Mouse (Mus musculus) stomach, embryonic 14.5 days (tissue): ENCODE results near the gene Abca9. TPM values are rescaled to one million over a fixed set of nuclear protein-coding genes. Genes with fewer than 3 reads are reported as not detected.

Source experiments
- ATAC-seq: fragments of 200-750 bp; cut with Nextera tagmentation; 2 replicates; pipeline ENCODE4 v1.8.0; 2017; ENCODE audit warnings: low read depth, moderate TSS enrichment; ENCODE audit not compliant: insufficient number of reproducible peaks, insufficient read depth, low FRiP score
- H3K27ac ChIP-seq: fragments of 300-500 bp; sonication (generic); 2 replicates; pipeline ENCODE4 v1.5.1; 2014; ENCODE audit warnings: mild to moderate bottlenecking, low read length, moderate library complexity, mixed read lengths
- H3K27me3 ChIP-seq: fragments of 300-500 bp; sonication (generic); 2 replicates; pipeline ENCODE4 v1.6.1; 2014; ENCODE audit warnings: low read length, control low read depth, mixed read lengths; ENCODE audit not compliant: control insufficient read depth, insufficient read depth
- H3K36me3 ChIP-seq: fragments of 300-500 bp; sonication (generic); 2 replicates; pipeline ENCODE4 v1.6.1; 2014; ENCODE audit warnings: mild to moderate bottlenecking, control low read depth, low read length, moderate library complexity, mixed read lengths; ENCODE audit not compliant: control insufficient read depth, insufficient read depth
- H3K4me1 ChIP-seq: fragments of 300-500 bp; sonication (generic); 2 replicates; pipeline ENCODE4 v1.6.1; 2014; ENCODE audit warnings: low read length, control low read depth, mixed read lengths; ENCODE audit not compliant: control insufficient read depth, insufficient read depth
- H3K4me2 ChIP-seq: fragments of 300-500 bp; sonication (generic); replicated peaks from 2 replicates; pipeline ENCODE4 v1.6.1; 2014; ENCODE audit warnings: low read depth, low read length, control low read depth
- H3K4me3 ChIP-seq: fragments of 300-500 bp; sonication (generic); 2 replicates; pipeline ENCODE4 v1.5.1; 2014; ENCODE audit warnings: low read depth, low read length, control low read depth
- H3K9ac ChIP-seq: fragments of 300-500 bp; sonication (generic); replicated peaks from 2 replicates; pipeline ENCODE4 v1.6.1; 2014; ENCODE audit warnings: low read depth, mild to moderate bottlenecking, control low read depth, low read length, moderate library complexity, mixed read lengths
- H3K9me3 ChIP-seq: fragments of 300-500 bp; sonication (generic); 2 replicates; pipeline ENCODE4 v1.6.1; 2016; ENCODE audit warnings: low read depth, low read length, control low read depth; ENCODE audit not compliant: control insufficient read depth
- WGBS: fragments of 180-500 bp; shearing (Covaris S2); extraction: QIAGEN DNeasy Blood & Tissue Kit; methylation state at CpG from one replicate; pipeline ENCODE4 v1.1.7; 2014; 5-methylcytosine and 5-hydroxymethylcytosine counted together
- polyA plus RNA-seq: library from polyadenylated mRNA; unstranded; fragments of >200 nt; fragmentation: Nextera tagmentation; extraction: Ambion mirVana; gene quantifications from 2 replicates; pipeline ENCODE4 v1.2.1, GENCODE M21; 2014

Gene Abca9
- polyA plus RNA-seq, result 1.6 and 2.2 TPM in 2 replicates

GRCm38 (mm10) chr11:110167459-110168251 is at the start of gene Abca9:
Gene Abca9, minus strand, starts transcription at chr11:110168196.
- H3K27me3 ChIP-seq, result no peaks in the 10 kb centered on the region
- H3K27ac ChIP-seq, result 0 out of 2 replicates have a peak within 1 kb of the TSS, but pooled peaks have one; percentile 7
- no peaks in the 10 kb centered on the region for H3K36me3 ChIP-seq
- H3K4me1 ChIP-seq, result no peaks in the 10 kb centered on the region
- ATAC-seq, result no peak
- H3K4me3 ChIP-seq, result no peak within 1 kb of the TSS
- WGBS, result 50% methylated on average over 12 of the region's 12 CpGs
- no peak within 1 kb of the TSS for H3K9ac ChIP-seq
- H3K4me2 ChIP-seq, result no peak within 1 kb of the TSS; the same call in 1 of the 2 replicates
- no peaks in the 10 kb centered on the region for H3K9me3 ChIP-seq

- H3K27me3 ChIP-seq, result no peaks in the 10 kb centered on the region
- H3K4me3 ChIP-seq, result no peak overlapping the region
- H3K4me2 ChIP-seq, result no peak overlapping the region
- H3K9me3 ChIP-seq, result no peaks in the 10 kb centered on the region
- H3K36me3 ChIP-seq, result no peaks in the 10 kb centered on the region
- no peaks in the 10 kb centered on the region for H3K4me1 ChIP-seq
- H3K9ac ChIP-seq, result no peak overlapping the region
- ATAC-seq, result no peak
- H3K27ac ChIP-seq, result no peak overlapping the region
Measured at GRCm38 (mm10) chr11:110217118-110217517, 49.1 kb upstream of the Abca9 start.

GRCm38 (mm10) chr11:110203930-110204329 is 35.9 kb upstream of the Abca9 start:
- no peak overlapping the region for H3K27ac ChIP-seq
- no peaks in the 10 kb centered on the region for H3K9me3 ChIP-seq
- H3K4me3 ChIP-seq, result no peak overlapping the region
- H3K27me3 ChIP-seq, result no peaks in the 10 kb centered on the region
- no peak overlapping the region for H3K9ac ChIP-seq
- WGBS, result 82% methylated on average over 5 of the region's 5 CpGs
- no peaks in the 10 kb centered on the region for H3K4me1 ChIP-seq
- no peak overlapping the region for H3K4me2 ChIP-seq
- H3K36me3 ChIP-seq, result no peaks in the 10 kb centered on the region
- no peak for ATAC-seq

GRCm38 (mm10) chr11:110198882-110199281 is 30.9 kb upstream of the Abca9 start:
- no peak for ATAC-seq
- 80% methylated on average over 3 of the region's 3 CpGs for WGBS
- Histone ChIP-seq H3K4me1 (no peaks in the 10 kb centered on the region), H3K4me3 (no peak overlapping the region), H3K36me3 (no peaks in the 10 kb centered on the region), H3K9me3 (no peaks in the 10 kb centered on the region), H3K9ac (no peak overlapping the region), H3K27ac (no peak overlapping the region), H3K27me3 (no peaks in the 10 kb centered on the region), H3K4me2 (no peak overlapping the region)

DNA sequence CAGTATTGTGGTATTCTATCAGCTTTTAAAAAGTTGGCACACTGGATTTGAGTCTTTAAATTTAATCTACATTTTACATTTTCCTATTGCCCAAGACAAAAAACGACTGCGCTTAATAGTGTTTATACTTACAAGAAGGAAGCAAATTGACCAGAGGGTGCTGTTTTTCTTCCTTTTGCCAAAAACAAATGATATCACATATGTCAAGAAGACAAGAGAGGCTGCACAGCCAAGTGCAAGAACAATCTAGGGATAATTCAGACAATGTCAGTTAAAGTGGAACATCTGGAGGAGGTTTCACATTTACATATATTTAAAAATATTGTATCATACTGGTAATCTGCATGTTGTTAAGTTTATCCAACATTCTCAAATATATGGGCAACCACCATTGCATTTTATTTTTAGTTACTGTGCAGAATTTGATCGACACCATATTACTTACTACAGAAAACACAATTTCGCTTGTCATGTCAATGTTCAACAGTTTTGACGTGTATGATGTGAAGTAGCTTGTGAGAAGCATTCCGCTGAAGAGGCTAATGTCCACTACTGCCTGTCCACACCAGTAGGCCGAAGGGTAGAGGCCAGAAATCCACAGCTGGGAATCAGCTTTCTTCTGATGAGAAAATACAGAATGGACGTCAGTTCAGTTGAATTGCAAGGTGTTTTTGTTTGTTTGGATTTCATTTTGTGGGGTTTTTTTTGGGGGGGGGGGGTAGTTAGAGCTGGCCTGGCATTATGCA is 28.7 kb upstream of the Abca9 start:
- ATAC-seq, result no peak
- Histone ChIP-seq H3K4me2 (no peak overlapping the region), H3K4me3 (no peak overlapping the region), H3K9ac (no peak overlapping the region), H3K36me3 (no peaks in the 10 kb centered on the region), H3K27me3 (no peaks in the 10 kb centered on the region), H3K27ac (no peak overlapping the region), H3K9me3 (no peaks in the 10 kb centered on the region), H3K4me1 (0 out of 2 replicates have a peak, but pooled peaks cover 2% of the 10 kb centered on the region)
- 79% methylated on average over 8 of the region's 8 CpGs for WGBS

DNA sequence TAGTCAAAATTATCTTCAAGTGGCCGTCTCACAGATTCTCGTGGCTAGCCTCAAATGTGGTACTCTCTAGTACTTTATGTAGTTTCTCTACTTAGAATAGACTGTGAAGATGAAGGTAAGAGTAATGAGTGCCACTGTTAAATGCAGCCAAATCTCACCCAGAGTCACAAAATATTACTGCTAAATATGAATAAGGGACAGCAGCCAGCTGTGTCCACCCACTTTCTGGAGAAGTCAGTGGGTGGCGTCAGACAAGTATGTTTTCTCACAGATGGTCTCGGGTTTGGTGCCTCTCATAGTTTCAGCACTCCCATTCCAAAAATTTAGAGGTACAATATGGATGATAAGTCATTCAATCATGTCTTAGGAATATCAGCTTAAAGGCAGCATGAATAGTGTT is 27.3 kb upstream of the Abca9 start:
- no peak overlapping the region for H3K4me3 ChIP-seq
- no peaks in the 10 kb centered on the region for H3K9me3 ChIP-seq
- ATAC-seq, result no peak
- H3K4me2 ChIP-seq, result no peak overlapping the region
- H3K9ac ChIP-seq, result no peak overlapping the region
- no peaks in the 10 kb centered on the region for H3K36me3 ChIP-seq
- H3K27me3 ChIP-seq, result no peaks in the 10 kb centered on the region
- no peak overlapping the region for H3K27ac ChIP-seq
- 89% methylated on average over 4 of the region's 4 CpGs for WGBS
- 0 out of 2 replicates have a peak, but pooled peaks cover 2% of the 10 kb centered on the region for H3K4me1 ChIP-seq

DNA sequence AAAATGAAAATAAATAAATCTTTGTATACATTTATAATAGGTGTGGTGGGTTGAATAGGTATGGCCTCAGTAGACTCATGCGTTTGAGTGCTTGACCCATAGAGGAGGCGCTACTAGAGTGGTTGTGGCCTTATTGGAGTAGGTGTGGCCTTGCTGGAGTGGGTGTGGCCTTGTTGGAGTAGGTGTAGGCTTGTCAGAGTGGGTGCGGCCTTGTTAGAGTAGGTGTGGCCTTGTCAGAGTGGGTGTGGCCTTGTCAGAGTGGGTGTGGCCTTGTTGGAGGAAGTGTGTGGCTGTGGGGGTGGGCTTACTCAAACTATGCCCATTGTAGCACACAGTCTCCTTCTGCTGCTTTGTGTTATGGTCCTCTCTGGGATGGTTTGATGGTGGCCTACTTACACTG is 3.2 kb upstream of the Abca9 start:
- no peaks in the 10 kb centered on the region for H3K4me1 ChIP-seq
- no peaks in the 10 kb centered on the region for H3K36me3 ChIP-seq
- WGBS, result 96% methylated on average over 3 of the region's 3 CpGs
- no peak overlapping the region for H3K9ac ChIP-seq
- no peaks in the 10 kb centered on the region for H3K27me3 ChIP-seq
- H3K9me3 ChIP-seq, result no peaks in the 10 kb centered on the region
- no peak overlapping the region for H3K27ac ChIP-seq
- H3K4me3 ChIP-seq, result no peak overlapping the region
- no peak for ATAC-seq
- no peak overlapping the region for H3K4me2 ChIP-seq

GRCm38 (mm10) chr11:110165822-110166221 is 2.2 kb downstream of the Abca9 start:
- H3K4me1 ChIP-seq, result no peaks in the 10 kb centered on the region
- 54% methylated on average over 3 of the region's 3 CpGs for WGBS
- H3K4me2 ChIP-seq, result no peak overlapping the region
- H3K27ac ChIP-seq, result no peak overlapping the region
- no peaks in the 10 kb centered on the region for H3K27me3 ChIP-seq
- H3K9ac ChIP-seq, result no peak overlapping the region
- H3K9me3 ChIP-seq, result no peaks in the 10 kb centered on the region
- H3K4me3 ChIP-seq, result no peak overlapping the region
- no peaks in the 10 kb centered on the region for H3K36me3 ChIP-seq
- no peak for ATAC-seq
